Mouse (Mus musculus) testis, adult 2 months (tissue): ENCODE results near the gene Cul3. TPM values are rescaled to one million over a fixed set of nuclear protein-coding genes. Genes with fewer than 3 reads are reported as not detected.

ENCODE experiments used
- H3K27ac ChIP-seq: fragments of 200-500 bp; 2 replicates; pipeline ENCODE4 v1.5.1; 2012; ENCODE audit warnings: low read depth, low read length; ENCODE audit not compliant: control insufficient read depth, insufficient read depth
- H3K27me3 ChIP-seq: fragments of 200-500 bp; 2 replicates; pipeline ENCODE4 v1.6.1; 2012; ENCODE audit warnings: mild to moderate bottlenecking, low read length, moderate library complexity; ENCODE audit not compliant: control insufficient read depth, insufficient read depth
- H3K36me3 ChIP-seq: fragments of 200-500 bp; 2 replicates; pipeline ENCODE4 v1.6.1; 2012; ENCODE audit warnings: mild to moderate bottlenecking, low read length; ENCODE audit not compliant: control insufficient read depth, insufficient read depth
- H3K4me1 ChIP-seq: fragments of 200-500 bp; 2 replicates; pipeline ENCODE4 v1.6.1; 2012; ENCODE audit warnings: low read length; ENCODE audit not compliant: control insufficient read depth, insufficient read depth
- H3K4me3 ChIP-seq: fragments of 200-500 bp; 2 replicates; pipeline ENCODE4 v1.5.1; 2012; ENCODE audit warnings: low read depth, mild to moderate bottlenecking, low read length, moderate library complexity, mixed read lengths; ENCODE audit not compliant: control insufficient read depth
- CTCF ChIP-seq: fragments of 200-500 bp; IDR thresholded peaks from 2 replicates; pipeline ENCODE4 v1.5.1; 2012; ENCODE audit warnings: low read depth, mild to moderate bottlenecking, inconsistent platforms, low read length, moderate library complexity; ENCODE audit not compliant: control insufficient read depth, insufficient read depth, insufficient replicate concordance
- POLR2A ChIP-seq: fragments of 200-500 bp; IDR thresholded peaks from 2 replicates; pipeline ENCODE4 v1.6.1; 2012; ENCODE audit warnings: low read depth, mild to moderate bottlenecking, inconsistent platforms, low read length, moderate library complexity; ENCODE audit not compliant: control insufficient read depth
- polyA plus RNA-seq: library from polyadenylated mRNA; depleted of rRNA; stranded (reverse); fragments of >200 nt; gene quantifications from 2 replicates; pipeline ENCODE4 v1.2.3, GENCODE M21; 2012

Cul3 gene
- polyA plus RNA-seq, 1 experiment = 116 TPM

- Histone ChIP-seq H3K27ac (no peak overlapping the region), H3K36me3 (no peaks in the 10 kb centered on the region; the same call in 1 of the 2 replicates), H3K27me3 (no peaks in the 10 kb centered on the region), H3K4me3 (no peak overlapping the region), H3K4me1 (no peaks in the 10 kb centered on the region)
- TF ChIP-seq POLR2A = no peak
- TF ChIP-seq CTCF = no peak
Observed at GRCm38 (mm10) chr1:80278731-80279130, 61.5 kb downstream of the Cul3 start.

GRCm38 (mm10) chr1:80260443-80260842 lies 79.8 kb downstream of the Cul3 start:
- Histone ChIP-seq H3K36me3 (no peaks in the 10 kb centered on the region), H3K27ac (no peak overlapping the region), H3K4me3 (no peak overlapping the region), H3K27me3 (no peaks in the 10 kb centered on the region), H3K4me1 (no peaks in the 10 kb centered on the region)
- TF ChIP-seq POLR2A = no peak
- no peak for TF ChIP-seq CTCF

GRCm38 (mm10) chr1:80258632-80259031 lies 81.6 kb downstream of the Cul3 start:
- Histone ChIP-seq H3K4me3 (no peak overlapping the region), H3K27me3 (no peaks in the 10 kb centered on the region)
- TF ChIP-seq CTCF (no peak), POLR2A (no peak)

GRCm38 (mm10) chr1:80253309-80253708 lies 87.0 kb downstream of the Cul3 start:
- H3K36me3 ChIP-seq = no peaks in the 10 kb centered on the region
- no peaks in the 10 kb centered on the region for H3K4me1 ChIP-seq
- TF ChIP-seq CTCF (no peak), POLR2A (no peak)
- no peaks in the 10 kb centered on the region for H3K27me3 ChIP-seq
- no peak overlapping the region for H3K4me3 ChIP-seq
- no peak overlapping the region for H3K27ac ChIP-seq

More at GRCm38 (mm10) chr1:80258632-80259031, 81.6 kb downstream of the Cul3 start:
- Histone ChIP-seq H3K4me1 (no peaks in the 10 kb centered on the region), H3K27ac (no peak overlapping the region), H3K36me3 (no peaks in the 10 kb centered on the region)

- no peak for TF ChIP-seq CTCF
- TF ChIP-seq POLR2A = no peak
- no peak overlapping the region for H3K4me3 ChIP-seq
- no peak overlapping the region for H3K27ac ChIP-seq
- no peaks in the 10 kb centered on the region for H3K36me3 ChIP-seq
- no peaks in the 10 kb centered on the region for H3K4me1 ChIP-seq
- no peaks in the 10 kb centered on the region for H3K27me3 ChIP-seq
Observed at GRCm38 (mm10) chr1:80250247-80250646, 90.0 kb downstream of the Cul3 start.

- no peaks in the 10 kb centered on the region for H3K27me3 ChIP-seq
- TF ChIP-seq POLR2A = no peak
- no peak for TF ChIP-seq CTCF
- no peak overlapping the region for H3K4me3 ChIP-seq
- H3K4me1 ChIP-seq = no peaks in the 10 kb centered on the region
- H3K36me3 ChIP-seq = no peaks in the 10 kb centered on the region
- no peak overlapping the region for H3K27ac ChIP-seq
Observed at GRCm38 (mm10) chr1:80247131-80247530, 93.1 kb downstream of the Cul3 start.

GRCm38 (mm10) chr1:80244123-80244522 lies 96.2 kb downstream of the Cul3 start:
- H3K4me1 ChIP-seq = peaks cover 7% of the 10 kb centered on the region
- no peaks in the 10 kb centered on the region for H3K36me3 ChIP-seq
- no peak overlapping the region for H3K4me3 ChIP-seq
- H3K27ac ChIP-seq = no peak overlapping the region
- TF ChIP-seq CTCF = no peak
- no peak for TF ChIP-seq POLR2A
- no peaks in the 10 kb centered on the region for H3K27me3 ChIP-seq

GRCm38 (mm10) chr1:80241579-80241978 lies 98.7 kb downstream of the Cul3 start:
- Histone ChIP-seq H3K27me3 (no peaks in the 10 kb centered on the region), H3K4me1 (peaks cover 7% of the 10 kb centered on the region), H3K36me3 (no peaks in the 10 kb centered on the region), H3K4me3 (no peak overlapping the region), H3K27ac (no peak overlapping the region)
- TF ChIP-seq POLR2A (no peak), CTCF (no peak)
